20 mouse cellular contexts compared by ENCODE assay signal in the genomic region with DNA sequence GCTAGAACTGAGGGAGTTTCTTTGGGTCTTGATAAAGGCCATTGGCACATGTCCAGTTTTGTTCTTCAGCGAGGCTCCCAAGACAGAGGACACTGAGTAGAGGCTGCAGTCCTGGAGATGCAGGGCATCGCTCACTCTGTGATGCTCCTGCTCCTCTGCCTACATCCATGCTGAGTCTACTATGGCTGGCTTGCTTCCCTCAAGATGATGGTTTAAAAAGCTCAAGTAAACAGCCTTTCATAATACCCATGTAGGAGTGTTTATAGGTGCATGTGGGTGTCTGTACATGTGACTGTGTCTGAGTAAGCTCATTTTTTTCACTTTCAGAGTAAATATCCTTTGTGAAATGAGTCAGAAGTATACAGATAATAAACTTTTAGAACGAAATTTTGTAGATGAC. TPM values are rescaled to one million over a fixed set of nuclear protein-coding genes. Genes with fewer than 3 reads are reported as not detected.
"Had no signal": no experiment of that assay in that cellular context is flagged by ENCODE, and none has a peak within 500 bp of the region (broad histone marks: within the 10 kb centered on the region; RNA-seq: fewer than 3 reads in every experiment).

No protein-coding gene starts in this region.

RNA-seq across cellular contexts. Expression of gene Gm49721, which starts 3.7 kb away (rescaled TPM):
- polyA plus RNA-seq: heart, embryonic 11.5 days; heart, embryonic 14.5 days; heart, embryonic 15.5 days; hindbrain, embryonic 11.5 days; intestine, embryonic 16.5 days; kidney, embryonic 14.5 days had no signal

RNA-seq across cellular contexts. Expression of gene Gm1604a, which starts 50.4 kb away (rescaled TPM):
- polyA plus RNA-seq: heart, embryonic 10.5 days; heart, embryonic 11.5 days; heart, embryonic 12.5 days; heart, embryonic 13.5 days; heart, embryonic 14.5 days; heart, embryonic 15.5 days; heart, postnatal 0 days; hindbrain, embryonic 10.5 days; hindbrain, embryonic 11.5 days; hindbrain, embryonic 12.5 days; hindbrain, embryonic 13.5 days; hindbrain, embryonic 14.5 days; hindbrain, embryonic 16.5 days; intestine, embryonic 14.5 days; intestine, embryonic 15.5 days; intestine, embryonic 16.5 days; intestine, postnatal 0 days; kidney, embryonic 14.5 days; kidney, embryonic 16.5 days; large intestine, adult 2 months had no signal
